Mouse (Mus musculus): ENCODE results near the gene Mrpl53. TPM values are rescaled to one million over a fixed set of nuclear protein-coding genes. Genes with fewer than 3 reads are reported as not detected.

The Mrpl53 gene
- 126 and 129 TPM in 2 replicates for polyA plus RNA-seq (2014; fragmentation: Nextera tagmentation; extraction: Ambion mirVana)

- H3K9ac ChIP-seq (replicated peaks; ENCODE audit: low read length) = peak within 1 kb of the TSS; percentile 96
- H3K27ac ChIP-seq (replicated peaks; ENCODE audit: low read depth, low read length) = peak within 1 kb of the TSS; percentile 65
- peak within 1 kb of the TSS; percentile 89 for H3K4me3 ChIP-seq (ENCODE audit: low read depth, low read length)
- H3K9me3 ChIP-seq (replicated peaks; ENCODE audit: control insufficient read depth, low read length) = no peaks in the 10 kb centered on the region
- no peaks in the 10 kb centered on the region for H3K27me3 ChIP-seq (ENCODE audit: control insufficient read depth, insufficient read depth, low read length)
- under 1% methylated on average over 75 of the region's 76 CpGs for WGBS
- H3K4me2 ChIP-seq (ENCODE audit: low read depth, low read length) = peak within 1 kb of the TSS; percentile 87
- peak; percentile 84 for DNase-seq (ENCODE audit: low spot score)
- ATAC-seq (replicated peaks; ENCODE audit: insufficient number of reproducible peaks, low FRiP score, low TSS enrichment, low read depth) = peak; percentile 81
- H3K36me3 ChIP-seq (replicated peaks; ENCODE audit: control insufficient read depth, insufficient read depth, low read depth, low read length) = no peaks in the 10 kb centered on the region
- H3K4me1 ChIP-seq (ENCODE audit: control insufficient read depth, insufficient read depth, low read length) = no peaks in the 10 kb centered on the region; the same call in 1 of the 2 replicates
Measured at GRCm38 (mm10) chr6:83108762-83109668, at the start of gene Mrpl53. Mrpl53 (plus strand) TSS chr6:83109040.

GRCm38 (mm10) chr6:83065995-83066394 lies 42.8 kb upstream of the Mrpl53 start:
- Histone ChIP-seq H3K27ac (replicated peaks; ENCODE audit: low read depth, low read length) (no peak overlapping the region), H3K9me3 (replicated peaks; ENCODE audit: control insufficient read depth, low read length) (no peaks in the 10 kb centered on the region), H3K4me3 (ENCODE audit: low read depth, low read length) (no peak overlapping the region), H3K36me3 (replicated peaks; ENCODE audit: control insufficient read depth, insufficient read depth, low read depth, low read length) (no peaks in the 10 kb centered on the region), H3K9ac (replicated peaks; ENCODE audit: low read length) (no peak overlapping the region), H3K4me2 (ENCODE audit: low read depth, low read length) (no peak overlapping the region), H3K4me1 (ENCODE audit: control insufficient read depth, insufficient read depth, low read length) (peaks cover 2% of the 10 kb centered on the region), H3K27me3 (ENCODE audit: control insufficient read depth, insufficient read depth, low read length) (peaks cover 80% of the 10 kb centered on the region)
- ATAC-seq (replicated peaks; ENCODE audit: insufficient number of reproducible peaks, low FRiP score, low TSS enrichment, low read depth) = no peak
- no peak for DNase-seq (ENCODE audit: low spot score)
- 35% methylated on average over 8 of the region's 8 CpGs for WGBS

- Histone ChIP-seq H3K9me3 (replicated peaks; ENCODE audit: control insufficient read depth, low read length) (no peaks in the 10 kb centered on the region), H3K4me1 (ENCODE audit: control insufficient read depth, insufficient read depth, low read length) (peaks cover 6% of the 10 kb centered on the region), H3K4me2 (ENCODE audit: low read depth, low read length) (no peak overlapping the region), H3K9ac (replicated peaks; ENCODE audit: low read length) (no peak overlapping the region), H3K36me3 (replicated peaks; ENCODE audit: control insufficient read depth, insufficient read depth, low read depth, low read length) (no peaks in the 10 kb centered on the region), H3K27me3 (ENCODE audit: control insufficient read depth, insufficient read depth, low read length) (peaks cover 83% of the 10 kb centered on the region), H3K4me3 (ENCODE audit: low read depth, low read length) (no peak overlapping the region), H3K27ac (replicated peaks; ENCODE audit: low read depth, low read length) (no peak overlapping the region)
- no peak for ATAC-seq (replicated peaks; ENCODE audit: insufficient number of reproducible peaks, low FRiP score, low TSS enrichment, low read depth)
- 32% methylated on average over 6 of the region's 6 CpGs for WGBS
- no peak for DNase-seq (ENCODE audit: low spot score)
Measured at GRCm38 (mm10) chr6:83066441-83066840, 42.4 kb upstream of the Mrpl53 start.

GRCm38 (mm10) chr6:83068221-83068620 lies 40.6 kb upstream of the Mrpl53 start:
- H3K9ac ChIP-seq (replicated peaks; ENCODE audit: low read length) = no peak overlapping the region
- DNase-seq (ENCODE audit: low spot score) (no peak), ATAC-seq (replicated peaks; ENCODE audit: insufficient number of reproducible peaks, low FRiP score, low TSS enrichment, low read depth) (no peak)
- H3K27me3 ChIP-seq (ENCODE audit: control insufficient read depth, insufficient read depth, low read length) = peaks cover 91% of the 10 kb centered on the region
- H3K4me1 ChIP-seq (ENCODE audit: control insufficient read depth, insufficient read depth, low read length) = peaks cover 6% of the 10 kb centered on the region
- WGBS = 3% methylated on average over 8 of the region's 8 CpGs
- H3K4me2 ChIP-seq (ENCODE audit: low read depth, low read length) = no peak overlapping the region
- no peak overlapping the region for H3K27ac ChIP-seq (replicated peaks; ENCODE audit: low read depth, low read length)
- H3K36me3 ChIP-seq (replicated peaks; ENCODE audit: control insufficient read depth, insufficient read depth, low read depth, low read length) = no peaks in the 10 kb centered on the region
- H3K4me3 ChIP-seq (ENCODE audit: low read depth, low read length) = peak overlapping the region; percentile 30; the same call in 1 of the 2 replicates
- no peaks in the 10 kb centered on the region for H3K9me3 ChIP-seq (replicated peaks; ENCODE audit: control insufficient read depth, low read length)

- Histone ChIP-seq H3K9ac (replicated peaks; ENCODE audit: low read length) (no peak overlapping the region), H3K36me3 (replicated peaks; ENCODE audit: control insufficient read depth, insufficient read depth, low read depth, low read length) (no peaks in the 10 kb centered on the region), H3K4me3 (ENCODE audit: low read depth, low read length) (peak overlapping the region; percentile 30), H3K9me3 (replicated peaks; ENCODE audit: control insufficient read depth, low read length) (no peaks in the 10 kb centered on the region), H3K4me1 (ENCODE audit: control insufficient read depth, insufficient read depth, low read length) (peaks cover 6% of the 10 kb centered on the region), H3K4me2 (ENCODE audit: low read depth, low read length) (peak overlapping the region; percentile 41), H3K27me3 (ENCODE audit: control insufficient read depth, insufficient read depth, low read length) (peaks cover 89% of the 10 kb centered on the region), H3K27ac (replicated peaks; ENCODE audit: low read depth, low read length) (no peak overlapping the region)
- ATAC-seq (replicated peaks; ENCODE audit: insufficient number of reproducible peaks, low FRiP score, low TSS enrichment, low read depth) = no peak
- DNase-seq (ENCODE audit: low spot score) = no peak
- WGBS = under 1% methylated on average over 81 of the region's 81 CpGs
Measured at GRCm38 (mm10) chr6:83068706-83069487, 39.9 kb upstream of the Mrpl53 start.

DNA sequence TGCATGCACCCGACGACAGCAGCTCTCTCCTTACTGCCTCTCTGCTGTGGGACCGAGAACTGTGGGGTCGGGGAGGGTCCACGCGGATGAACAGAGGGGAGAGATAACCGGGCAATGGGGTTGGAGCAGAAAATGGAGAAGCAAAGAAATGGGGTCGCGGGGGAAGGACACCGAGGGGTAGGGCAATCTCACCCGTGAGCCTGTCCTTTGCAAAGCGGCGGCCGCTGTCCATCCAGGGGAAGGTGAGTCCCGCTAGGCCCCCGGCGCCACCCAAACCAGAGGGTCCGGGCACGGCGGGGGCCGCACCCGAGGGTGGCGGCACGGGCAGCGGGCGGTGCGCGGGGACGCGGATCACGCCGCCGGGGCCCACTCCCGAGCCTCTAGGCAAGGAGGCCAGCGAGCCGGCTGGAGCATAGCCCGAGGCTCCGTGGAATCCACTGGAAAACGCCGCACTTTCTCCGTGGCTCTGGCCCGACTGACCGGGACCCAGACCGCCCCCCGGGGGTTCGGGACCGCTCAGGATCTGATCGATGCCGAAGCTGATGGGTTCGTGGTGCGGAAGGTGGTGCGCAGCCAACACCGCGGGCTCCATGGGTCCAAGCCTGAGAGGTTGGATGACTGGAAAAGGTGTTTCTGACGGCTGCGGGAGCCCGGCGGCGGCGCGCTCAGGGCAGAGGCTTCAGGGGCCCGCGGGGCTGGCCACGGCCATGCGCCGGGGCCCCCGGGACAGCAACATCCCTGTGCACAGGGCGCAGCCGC lies 39.2 kb upstream of the Mrpl53 start:
- H3K27ac ChIP-seq (replicated peaks; ENCODE audit: low read depth, low read length) = no peak overlapping the region
- DNase-seq (ENCODE audit: low spot score) (no peak), ATAC-seq (replicated peaks; ENCODE audit: insufficient number of reproducible peaks, low FRiP score, low TSS enrichment, low read depth) (peak; percentile 10; the same call in 1 of the 2 replicates)
- no peaks in the 10 kb centered on the region for H3K36me3 ChIP-seq (replicated peaks; ENCODE audit: control insufficient read depth, insufficient read depth, low read depth, low read length)
- peak overlapping the region; percentile 46 for H3K4me2 ChIP-seq (ENCODE audit: low read depth, low read length)
- no peak overlapping the region; the same call in none of the 2 replicates for H3K9ac ChIP-seq (replicated peaks; ENCODE audit: low read length)
- peaks cover 6% of the 10 kb centered on the region for H3K4me1 ChIP-seq (ENCODE audit: control insufficient read depth, insufficient read depth, low read length)
- peak overlapping the region; percentile 30 for H3K4me3 ChIP-seq (ENCODE audit: low read depth, low read length)
- peaks cover 86% of the 10 kb centered on the region for H3K27me3 ChIP-seq (ENCODE audit: control insufficient read depth, insufficient read depth, low read length)
- no peaks in the 10 kb centered on the region for H3K9me3 ChIP-seq (replicated peaks; ENCODE audit: control insufficient read depth, low read length)
- WGBS = 3% methylated on average over 69 of the region's 69 CpGs

- peaks cover 85% of the 10 kb centered on the region for H3K27me3 ChIP-seq (ENCODE audit: control insufficient read depth, insufficient read depth, low read length)
- peak within 1 kb of the TSS; percentile 30 for H3K4me3 ChIP-seq (ENCODE audit: low read depth, low read length)
- H3K4me1 ChIP-seq (ENCODE audit: control insufficient read depth, insufficient read depth, low read length) = peaks cover 6% of the 10 kb centered on the region
- no peak for ATAC-seq (replicated peaks; ENCODE audit: insufficient number of reproducible peaks, low FRiP score, low TSS enrichment, low read depth)
- H3K4me2 ChIP-seq (ENCODE audit: low read depth, low read length) = peak within 1 kb of the TSS; percentile 46
- WGBS = 1% methylated on average over 10 of the region's 10 CpGs
- no peaks in the 10 kb centered on the region for H3K36me3 ChIP-seq (replicated peaks; ENCODE audit: control insufficient read depth, insufficient read depth, low read depth, low read length)
- DNase-seq (ENCODE audit: low spot score) = no peak
- peak within 1 kb of the TSS; percentile 30 for H3K9ac ChIP-seq (replicated peaks; ENCODE audit: low read length)
- 0 out of 2 replicates have a peak within 1 kb of the TSS, but pooled peaks have one; percentile 28 for H3K27ac ChIP-seq (replicated peaks; ENCODE audit: low read depth, low read length)
- no peaks in the 10 kb centered on the region for H3K9me3 ChIP-seq (replicated peaks; ENCODE audit: control insufficient read depth, low read length)
Measured at GRCm38 (mm10) chr6:83070247-83070310, 38.8 kb upstream of the Mrpl53 start, which contains the start of gene Tlx2. Tlx2 (minus strand) TSS chr6:83070293.

All from embryonic facial prominence, embryonic 11.5 days (tissue).